Mouse (Mus musculus) heart, adult 2 months (tissue): ENCODE measurements around the gene Fthl17e.
"Not testable (repeated sequence)": the region's sequence is repeated elsewhere in the genome, so short reads cannot be mapped to it uniquely, and the experiment has no call there.

Experiments
- CTCF ChIP-seq: fragments of 200-600 bp; IDR thresholded peaks from 2 replicates; pipeline ENCODE4 v1.8.1; 2022; ENCODE audit warnings: antibody characterized with exemption, mild to moderate bottlenecking, moderate library complexity
- EP300 ChIP-seq: fragments of 200-500 bp; IDR thresholded peaks from 2 replicates; pipeline ENCODE4 v1.6.1; 2011; ENCODE audit warnings: low read depth, low read length, control low read depth; ENCODE audit not compliant: insufficient read depth
- POLR2A ChIP-seq: fragments of 200-500 bp; IDR thresholded peaks from 2 replicates; pipeline ENCODE4 v1.6.1; 2011; ENCODE audit warnings: mild to moderate bottlenecking, low read depth, low read length, control low read depth; ENCODE audit not compliant: insufficient read depth

DNA sequence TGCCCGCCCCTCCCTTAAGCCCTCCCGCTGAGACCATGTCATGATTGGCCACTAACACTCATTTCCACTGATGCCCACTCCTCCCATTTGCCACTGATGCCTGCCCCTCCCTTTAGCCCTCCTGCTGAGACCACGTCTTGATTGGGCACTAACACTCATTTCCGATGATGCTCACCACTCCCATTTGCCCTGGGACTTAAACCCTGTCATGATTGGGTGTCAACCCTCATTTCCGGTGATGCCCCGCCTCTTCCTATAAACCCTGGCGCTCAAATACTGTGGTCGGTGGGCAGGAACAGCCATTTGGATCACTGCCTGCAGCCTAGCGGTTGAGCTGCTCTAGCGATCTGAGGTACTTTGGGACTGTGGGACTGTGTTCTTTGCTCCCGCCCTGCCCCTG, 29.4 kb downstream of the Fthl17e start, which contains the start of gene Fthl17f:
- not testable (repeated sequence) for TF ChIP-seq POLR2A, CTCF, EP300
